12 mouse cellular contexts compared by ENCODE assay signal in genomic region chr1:22650588-22650987, GRCm38 (mm10).
"Had no signal": no experiment of that assay in that cellular context is flagged by ENCODE, and none has a peak within 500 bp of the region (broad histone marks: within the 10 kb centered on the region; RNA-seq: fewer than 3 reads in every experiment).

No protein-coding gene starts in this region.

- H3K4me1 ChIP-seq: limb, embryonic 10.5 days; liver, embryonic 15.5 days; neural tube, embryonic 15.5 days had no signal

- DNase-seq: lung, adult 2 months; right cerebral cortex, adult 18-20 months; right cerebral cortex, postnatal 25 days; thymus, postnatal 4 days had no signal

- H3K9me3 ChIP-seq: limb, embryonic 10.5 days; liver, embryonic 15.5 days; midbrain, embryonic 13.5 days; neural tube, embryonic 15.5 days had no signal

- H3K36me3 ChIP-seq: limb, embryonic 10.5 days; liver, embryonic 15.5 days; midbrain, embryonic 13.5 days; neural tube, embryonic 15.5 days had no signal

- H3K27me3 ChIP-seq: liver, embryonic 15.5 days; midbrain, embryonic 13.5 days; neural tube, embryonic 15.5 days had no signal

- H3K27ac ChIP-seq: left cerebral cortex, adult 2 months; limb, embryonic 10.5 days; liver, embryonic 15.5 days; midbrain, embryonic 13.5 days; neural tube, embryonic 15.5 days had no signal

- ATAC-seq: lung, postnatal 0 days; midbrain, embryonic 13.5 days had no signal

- H3K9ac ChIP-seq: liver, embryonic 15.5 days; midbrain, embryonic 13.5 days; neural tube, embryonic 15.5 days had no signal

- H3K4me3 ChIP-seq: left cerebral cortex, adult 2 months; limb, embryonic 10.5 days; liver, embryonic 15.5 days; midbrain, embryonic 13.5 days; myocyte; neural tube, embryonic 15.5 days had no signal

- H3K4me2 ChIP-seq: liver, embryonic 11.5 days; liver, embryonic 15.5 days; midbrain, embryonic 13.5 days; neural tube, embryonic 15.5 days had no signal
